Mouse (Mus musculus): ENCODE results near the gene Btbd9. TPM values are rescaled to one million over a fixed set of nuclear protein-coding genes. Genes with fewer than 3 reads are reported as not detected.
A peak's percentile ranks its signal among the peaks of the same experiment; 100 is the strongest.

Btbd9 gene
- total RNA-seq, 2 experiments from 2014 or later = 110 to 126 TPM

DNA sequence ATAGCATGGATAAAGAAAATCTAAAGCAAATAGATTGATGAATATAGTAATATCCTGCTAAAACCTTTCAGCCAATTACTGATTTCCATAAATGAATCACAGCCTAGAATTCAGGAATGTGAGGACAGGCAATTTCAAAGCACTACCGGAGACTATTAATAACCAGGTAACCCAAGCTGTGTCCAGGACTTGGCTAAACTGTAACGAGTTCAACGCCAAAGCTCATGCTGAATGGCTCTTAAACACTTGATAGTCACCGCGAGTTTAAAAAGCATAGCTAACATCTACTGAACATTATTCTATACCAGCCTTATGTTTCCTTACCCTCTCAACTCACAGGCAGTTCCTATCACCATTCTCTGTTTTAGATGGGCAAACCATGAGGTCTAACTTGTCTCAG, 221.9 kb downstream of the Btbd9 start:
- intact Hi-C loops (cut with DNase I) = no loop called here
- no peak for DNase-seq

DNA sequence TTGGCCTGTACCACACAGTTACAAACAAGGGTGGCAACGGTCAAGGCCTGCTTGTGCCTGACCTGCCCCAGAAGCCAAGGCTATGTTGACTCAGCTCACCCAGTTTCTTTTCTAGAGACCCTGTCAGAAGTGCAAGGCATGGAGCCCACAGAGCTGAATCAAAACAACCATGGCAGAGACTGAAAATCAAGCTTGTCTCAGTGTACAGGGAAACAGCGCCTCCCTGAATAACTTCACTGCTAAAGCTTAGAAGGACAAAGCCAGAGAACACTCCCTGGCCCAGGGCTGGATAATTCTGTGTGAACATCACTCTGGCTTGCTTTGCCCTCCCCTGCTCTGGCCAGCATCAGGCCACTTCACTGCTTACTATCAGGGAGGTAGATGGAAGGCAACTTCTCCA, 228.3 kb downstream of the Btbd9 start:
- intact Hi-C loops (cut with DNase I) = no loop called here
- DNase-seq = no peak

DNA sequence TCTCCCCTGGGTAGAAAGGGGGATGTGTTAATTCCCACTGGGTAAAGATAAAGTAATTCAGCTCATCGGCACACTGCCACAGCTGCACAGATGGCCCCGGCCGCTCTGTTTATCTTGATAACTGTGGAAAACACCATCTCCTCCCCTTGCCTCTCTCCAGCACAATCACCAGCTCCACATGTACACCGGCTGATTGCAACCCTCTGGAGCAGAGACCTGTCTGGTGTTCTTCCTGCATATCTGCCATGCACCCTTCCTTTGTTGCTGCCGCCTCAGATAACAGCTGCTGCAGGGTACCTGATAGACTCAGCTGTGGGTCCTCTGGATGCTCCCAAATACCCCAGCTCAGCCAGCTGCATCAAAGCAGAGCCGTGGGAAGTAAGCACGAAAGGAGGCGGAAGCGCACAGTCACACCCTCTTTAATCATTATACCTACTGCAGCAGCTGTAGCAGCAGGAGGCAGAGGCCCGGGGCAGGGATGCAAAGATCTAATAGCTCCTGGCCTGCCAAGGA, 229.1 kb downstream of the Btbd9 start:
- intact Hi-C loops (cut with DNase I) = no loop called here
- DNase-seq = peak; percentile 18

DNA sequence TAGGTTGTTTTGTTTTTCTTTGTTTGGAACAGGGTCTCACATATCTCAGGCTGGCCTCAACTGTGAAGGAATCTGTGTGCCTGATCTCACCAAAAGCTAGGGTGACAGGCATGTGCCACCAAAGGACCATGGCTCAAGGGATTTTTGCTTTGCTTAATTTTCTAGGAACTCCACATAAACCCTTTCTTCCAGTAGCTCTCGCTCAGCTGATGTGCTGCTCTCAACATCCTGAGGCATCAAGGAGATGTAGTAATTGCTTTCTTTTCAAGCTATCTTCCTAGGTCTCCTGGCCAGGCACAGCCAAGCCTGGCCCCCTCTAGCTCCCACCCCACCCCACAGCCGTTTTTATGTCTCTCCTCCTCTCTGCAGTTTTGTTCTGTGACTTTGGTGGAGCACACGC, 231.3 kb downstream of the Btbd9 start:
- no peak for DNase-seq
- intact Hi-C loops (cut with DNase I) = no loop called here

DNA sequence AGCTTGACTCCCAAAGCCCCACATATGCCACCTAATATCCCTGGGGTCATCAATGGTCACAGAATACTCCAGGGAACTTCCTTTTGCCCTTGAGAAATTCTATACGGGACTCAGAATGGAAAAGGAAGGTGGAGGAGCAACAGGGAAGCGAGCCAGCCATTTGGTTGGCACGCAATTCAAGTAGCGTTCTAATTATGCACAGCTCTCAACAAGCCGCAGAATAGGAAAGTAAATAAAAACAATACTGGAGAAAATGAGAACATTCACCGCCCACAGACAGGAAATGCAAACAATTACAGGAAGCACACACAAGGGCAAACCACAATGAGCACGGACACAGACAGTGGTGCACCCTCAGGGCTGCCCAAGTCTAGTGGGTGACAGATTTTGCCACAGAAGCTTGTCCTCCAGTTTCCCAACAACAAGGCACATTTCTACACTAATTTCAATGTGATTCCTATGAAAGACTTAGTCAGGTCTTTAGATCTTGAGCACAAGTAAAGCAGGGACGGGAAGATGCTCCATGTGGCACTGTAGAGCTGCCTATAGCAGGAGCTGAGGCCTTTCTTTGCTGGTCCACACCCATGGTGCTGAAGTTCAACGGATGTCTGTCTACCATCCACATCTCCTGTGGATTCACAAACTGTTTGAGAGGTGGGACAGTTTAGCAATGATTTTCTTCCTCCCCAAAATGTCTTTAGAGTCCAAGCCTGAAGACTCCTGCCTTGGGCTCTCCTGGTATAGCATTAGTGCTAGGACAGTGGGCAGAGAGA, 232.4 kb downstream of the Btbd9 start:
- intact Hi-C loops (cut with DNase I) = no loop called here
- no peak for DNase-seq

GRCm38 (mm10) chr17:30341556-30341955, 234.7 kb downstream of the Btbd9 start:
- DNase-seq = no peak
- intact Hi-C loops (cut with DNase I) = no loop called here

- DNase-seq = no peak
- intact Hi-C loops (cut with DNase I) = no loop called here
Observed at GRCm38 (mm10) chr17:30340495-30341126, 235.7 kb downstream of the Btbd9 start.

GRCm38 (mm10) chr17:30339317-30339716, 237.0 kb downstream of the Btbd9 start:
- intact Hi-C loops (cut with DNase I) = no loop called here
- no peak for DNase-seq

DNA sequence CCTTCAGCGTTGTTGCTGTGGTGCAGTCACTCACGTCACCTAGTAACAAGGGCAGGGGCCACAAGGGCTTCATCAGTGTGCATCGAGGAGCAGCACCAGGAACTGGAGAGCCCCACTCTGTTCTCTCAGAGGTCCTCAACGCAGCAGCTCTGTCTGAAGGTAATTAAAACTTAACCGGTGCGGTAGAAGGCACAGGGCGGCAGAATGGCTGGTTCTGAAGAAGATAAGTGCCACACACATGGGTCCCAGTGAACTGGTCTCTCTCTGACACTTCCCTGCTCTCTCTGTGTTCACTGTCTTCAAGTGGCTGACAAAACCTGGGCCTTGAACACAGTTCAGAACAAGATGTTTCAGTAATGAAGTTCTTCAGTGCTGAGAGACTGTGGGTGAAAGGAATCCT, 239.5 kb downstream of the Btbd9 start:
- no peak for DNase-seq
- intact Hi-C loops (cut with DNase I) = no loop called here

DNA sequence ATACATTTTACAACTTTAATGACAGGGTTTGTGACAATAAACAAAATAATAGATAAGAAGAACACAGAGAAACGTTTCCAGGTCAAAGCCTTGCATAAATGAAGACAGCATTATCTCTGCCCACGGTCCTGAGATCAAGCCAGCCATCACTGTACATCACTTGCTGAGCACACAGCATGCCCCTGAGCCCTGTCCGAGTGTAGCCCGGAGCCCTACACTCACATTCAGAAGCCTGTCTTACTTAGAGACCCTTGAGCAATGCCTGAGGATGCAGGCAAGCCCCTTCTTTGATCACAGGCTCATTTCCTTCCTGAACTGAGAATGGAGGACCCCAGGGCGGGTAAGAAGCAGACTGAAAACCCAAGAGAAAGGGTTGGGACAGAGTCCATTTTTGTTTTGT, 240.0 kb downstream of the Btbd9 start:
- intact Hi-C loops (cut with DNase I) = no loop called here
- DNase-seq = no peak

GRCm38 (mm10) chr17:30335746-30336145, 240.5 kb downstream of the Btbd9 start:
- DNase-seq = no peak
- intact Hi-C loops (cut with DNase I) = no loop called here

DNA sequence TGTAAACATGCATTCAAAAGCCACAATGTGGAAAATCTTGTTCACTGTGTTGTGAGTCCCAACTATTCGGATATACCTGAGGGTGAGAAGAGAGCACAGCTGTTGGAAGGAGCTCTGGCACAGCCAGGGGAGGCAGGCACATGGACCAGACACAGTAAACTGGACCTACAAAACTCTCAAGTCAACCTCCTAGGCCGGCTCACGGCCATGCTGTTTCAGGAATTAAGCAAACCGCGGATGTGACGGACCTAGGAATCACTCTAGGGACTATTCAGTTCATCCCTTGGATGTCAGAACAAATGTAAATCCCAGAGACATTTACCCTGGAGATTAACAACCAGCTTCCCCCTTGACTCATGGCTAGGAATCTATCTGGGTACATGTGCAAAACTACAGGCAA, 242.0 kb downstream of the Btbd9 start:
- intact Hi-C loops (cut with DNase I) = no loop called here
- DNase-seq = no peak

GRCm38 (mm10) chr17:30333136-30333535, 243.2 kb downstream of the Btbd9 start:
- DNase-seq = no peak
- intact Hi-C loops (cut with DNase I) = no loop called here

DNA sequence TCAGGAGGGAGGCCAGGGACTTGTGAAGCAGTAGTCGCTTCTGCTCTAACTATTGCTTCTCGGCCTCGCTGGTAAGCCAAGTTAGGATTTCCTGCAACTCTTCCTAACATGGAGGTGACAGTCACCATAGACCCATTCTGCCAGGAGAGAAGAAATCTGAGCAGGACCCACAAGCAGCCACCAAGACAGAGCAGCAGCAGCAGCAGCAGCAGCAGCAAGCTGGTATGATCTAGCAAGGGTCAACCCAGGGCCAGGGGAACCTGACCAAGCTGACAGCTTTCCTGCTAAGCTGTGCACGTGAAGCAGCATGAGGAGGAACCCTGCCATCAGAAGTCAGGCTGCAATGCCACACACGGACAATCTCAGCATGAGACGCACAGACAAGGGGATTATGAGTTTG, 244.9 kb downstream of the Btbd9 start:
- intact Hi-C loops (cut with DNase I) = no loop called here
- no peak for DNase-seq

DNA sequence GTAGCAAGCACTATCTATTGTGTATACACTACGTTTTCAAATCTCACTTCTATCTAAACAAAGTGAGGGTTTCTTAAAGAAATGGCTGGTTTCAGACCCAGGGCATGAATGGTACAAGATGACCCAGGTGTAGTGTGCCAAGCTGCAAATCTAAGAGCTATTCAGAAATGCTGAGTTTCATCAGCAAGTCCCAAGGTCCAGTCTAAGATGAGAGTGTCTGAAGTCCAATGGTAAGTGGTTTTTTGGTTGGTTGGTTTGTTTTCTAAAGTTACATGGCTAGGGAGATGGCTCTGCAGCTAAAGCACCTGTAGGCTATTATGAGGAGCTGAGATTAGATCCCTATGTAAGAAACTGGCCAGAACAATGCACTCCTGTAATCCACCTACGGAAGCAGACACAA, 246.8 kb downstream of the Btbd9 start:
- intact Hi-C loops (cut with DNase I) = no loop called here
- no peak for DNase-seq

- DNase-seq = no peak
- intact Hi-C loops (cut with DNase I) = no loop called here
Observed at GRCm38 (mm10) chr17:30328924-30329323, 247.4 kb downstream of the Btbd9 start.

DNA sequence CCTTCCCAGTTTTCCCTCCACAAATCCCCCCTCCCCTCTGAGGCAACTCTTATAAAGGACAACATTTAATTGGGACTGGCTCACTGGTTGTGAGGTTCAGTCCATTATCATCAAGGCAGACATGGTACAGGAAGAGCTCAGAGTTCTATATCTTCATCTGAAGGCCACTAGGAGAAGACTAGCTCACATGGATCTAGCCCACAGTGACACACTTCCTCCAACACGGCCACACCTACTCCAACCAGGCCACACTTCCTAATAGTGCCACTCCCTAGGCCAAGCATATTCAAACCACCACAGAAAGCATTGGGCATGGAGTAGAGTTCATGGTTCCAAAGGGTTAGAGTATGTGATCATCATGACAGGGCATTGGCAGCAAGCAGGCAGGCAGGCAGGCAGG, 249.4 kb downstream of the Btbd9 start:
- intact Hi-C loops (cut with DNase I) = no loop called here

DNA sequence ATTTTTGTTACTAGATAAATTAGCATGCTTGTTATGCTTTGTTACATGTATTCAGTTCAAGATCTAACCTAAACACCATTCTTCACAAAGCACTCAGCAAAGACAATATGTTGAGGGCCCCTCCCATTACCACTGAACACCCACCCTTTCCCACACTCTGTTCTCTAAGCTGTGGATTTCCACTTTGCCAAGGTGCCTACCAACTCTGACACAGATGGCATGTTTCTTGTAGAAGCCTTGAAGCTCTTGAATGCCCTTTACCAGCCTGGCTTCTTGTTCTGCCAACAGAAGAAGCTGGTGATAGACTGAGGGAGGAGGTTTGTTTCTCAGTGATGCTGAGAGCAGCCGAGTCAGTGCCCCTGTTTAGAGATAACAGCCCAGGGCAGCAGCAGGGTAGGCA, 256.0 kb downstream of the Btbd9 start:
- DNase-seq = no peak
- intact Hi-C loops (cut with DNase I) = no loop called here

More for the DNA sequence above, 249.4 kb downstream of the Btbd9 start:
- no peak for DNase-seq

GRCm38 (mm10) chr17:30312688-30313087, 263.6 kb downstream of the Btbd9 start:
- intact Hi-C loops (cut with DNase I) = no loop called here
- DNase-seq = no peak

GRCm38 (mm10) chr17:30309627-30310026, 266.7 kb downstream of the Btbd9 start:
- no peak for DNase-seq

DNA sequence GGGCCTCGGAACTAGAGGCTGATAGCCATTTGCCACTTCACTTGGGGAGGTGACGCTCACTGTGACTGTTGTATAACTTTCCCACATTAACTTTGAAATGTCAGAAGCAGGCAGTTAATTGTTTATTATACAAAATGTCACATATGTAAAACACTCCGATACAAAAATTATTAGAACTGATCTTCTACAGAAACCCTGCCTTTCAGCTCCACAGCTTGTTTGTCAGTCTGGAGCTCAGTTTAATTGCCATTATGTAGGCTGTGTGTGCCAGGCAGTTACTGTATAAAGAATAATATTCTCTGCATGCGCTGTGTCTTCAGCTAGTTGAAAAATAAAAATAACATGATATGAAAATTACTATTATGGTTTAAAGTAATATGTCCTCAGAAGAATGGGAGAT, 267.4 kb downstream of the Btbd9 start:
- intact Hi-C loops (cut with DNase I) = no loop called here
- DNase-seq = no peak

More at GRCm38 (mm10) chr17:30309627-30310026, 266.7 kb downstream of the Btbd9 start:
- intact Hi-C loops (cut with DNase I) = no loop called here

DNA sequence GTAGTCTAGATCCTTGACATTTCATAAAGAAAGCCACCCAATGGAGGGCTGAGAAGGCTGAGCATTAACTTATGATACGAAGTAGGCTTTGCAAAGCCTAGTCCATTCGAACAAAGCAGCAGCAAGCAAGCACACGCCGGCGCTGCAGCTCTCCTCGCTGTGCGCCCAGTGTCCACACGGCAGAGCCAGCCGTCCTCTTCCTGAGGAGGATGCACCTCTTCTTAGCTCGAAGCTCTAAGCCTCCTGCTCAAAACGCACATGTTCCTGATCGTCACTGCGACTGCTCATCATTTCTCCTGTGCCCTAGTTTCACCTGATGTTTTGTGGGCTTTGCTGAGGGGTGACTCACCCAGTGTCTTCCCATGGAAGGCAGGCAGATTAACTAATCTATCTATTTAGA, 268.0 kb downstream of the Btbd9 start:
- no peak for DNase-seq
- intact Hi-C loops (cut with DNase I) = no loop called here

Data from left cerebral cortex, postnatal 4 days (tissue).